Mouse (Mus musculus) erythroblast, embryonic 14.5 days (primary cell): ENCODE data around the gene Nol10. TPM values are rescaled to one million over a fixed set of nuclear protein-coding genes. Genes with fewer than 3 reads are reported as not detected.

Source experiments
- H3K27me3 ChIP-seq: 2 replicates; pipeline ENCODE4 v1.6.1; 2012; ENCODE audit warnings: inconsistent platforms; ENCODE audit not compliant: control insufficient read depth
- H3K36me3 ChIP-seq: 2 replicates; pipeline ENCODE4 v1.6.1; 2012; ENCODE audit warnings: mild to moderate bottlenecking, inconsistent platforms; ENCODE audit not compliant: control insufficient read depth
- H3K4me1 ChIP-seq: 2 replicates; pipeline ENCODE4 v1.6.1; 2012; ENCODE audit warnings: inconsistent platforms; ENCODE audit not compliant: control insufficient read depth
- H3K4me3 ChIP-seq: replicated peaks from 2 replicates; pipeline ENCODE3; 2012; ENCODE audit warnings: moderate library complexity, mild to moderate bottlenecking, inconsistent platforms
- H3K9me3 ChIP-seq: 2 replicates; pipeline ENCODE4 v1.6.1; 2012; ENCODE audit warnings: low read length, inconsistent platforms, mixed read lengths; ENCODE audit not compliant: control insufficient read depth
- GATA1 ChIP-seq: IDR thresholded peaks from 2 replicates; pipeline ENCODE4 v1.6.1; 2012; ENCODE audit warnings: low read length, inconsistent platforms, mixed read lengths
- TAL1 ChIP-seq: IDR thresholded peaks from 3 replicates; pipeline ENCODE4 v1.6.1; 2012; ENCODE audit warnings: low read length, inconsistent platforms, mixed read lengths
- polyA plus RNA-seq: library from polyadenylated mRNA; stranded (reverse); fragments of >175 nt; gene quantifications from 2 replicates; pipeline ENCODE4 v1.2.3, GENCODE M21; 2012

Nol10 gene
- polyA plus RNA-seq, 1 experiment = 0.21 TPM

- TF ChIP-seq GATA1 (no peak), TAL1 (no peak)
- Histone ChIP-seq H3K27me3 (peaks cover 43% of the 10 kb centered on the region), H3K4me3 (peak overlapping the region; percentile 2), H3K9me3 (no peaks in the 10 kb centered on the region), H3K4me1 (no peaks in the 10 kb centered on the region), H3K36me3 (no peaks in the 10 kb centered on the region)
Observed at GRCm38 (mm10) chr12:17324549-17325470, 23.4 kb upstream of the Nol10 start.

- Histone ChIP-seq H3K4me3 (no peak within 1 kb of the TSS), H3K27me3 (peaks cover 25% of the 10 kb centered on the region), H3K9me3 (no peaks in the 10 kb centered on the region), H3K4me1 (no peaks in the 10 kb centered on the region), H3K36me3 (no peaks in the 10 kb centered on the region)
- no peak for TF ChIP-seq TAL1
- no peak for TF ChIP-seq GATA1
Observed at GRCm38 (mm10) chr12:17329259-17329658, 19.0 kb upstream of the Nol10 start, which contains the start of gene Atp6v1c2. Gene Atp6v1c2, minus strand, starts transcription at chr12:17329359.

DNA sequence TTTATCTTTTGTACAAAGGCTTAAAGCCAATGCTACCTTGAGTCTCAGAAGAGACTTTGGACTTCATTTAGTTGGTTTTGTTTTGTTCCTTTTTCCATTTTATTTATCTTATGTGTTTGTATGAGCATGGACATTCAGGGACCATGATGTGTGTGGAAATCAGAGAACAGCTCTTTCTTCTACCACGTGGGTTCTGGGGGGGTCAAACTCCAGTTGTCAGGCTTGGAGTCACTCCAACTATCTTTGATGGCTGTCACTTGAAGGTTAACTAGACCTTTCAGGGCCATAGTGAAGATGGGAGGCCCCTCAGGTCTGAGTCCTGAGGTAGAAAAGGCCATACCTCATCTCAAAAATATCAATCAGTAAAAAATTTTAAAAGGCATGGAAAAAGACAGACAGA is 14.8 kb upstream of the Nol10 start:
- TF ChIP-seq TAL1 (no peak), GATA1 (no peak)

GRCm38 (mm10) chr12:17338338-17338737 is 9.9 kb upstream of the Nol10 start:
- TF ChIP-seq TAL1 = no peak
- no peak for TF ChIP-seq GATA1
- H3K4me3 ChIP-seq = no peak overlapping the region
- no peaks in the 10 kb centered on the region for H3K9me3 ChIP-seq
- H3K36me3 ChIP-seq = no peaks in the 10 kb centered on the region
- no peaks in the 10 kb centered on the region for H3K4me1 ChIP-seq
- no peaks in the 10 kb centered on the region for H3K27me3 ChIP-seq

More for the DNA sequence above, 14.8 kb upstream of the Nol10 start:
- Histone ChIP-seq H3K4me1 (no peaks in the 10 kb centered on the region), H3K9me3 (no peaks in the 10 kb centered on the region), H3K4me3 (no peak overlapping the region), H3K36me3 (no peaks in the 10 kb centered on the region), H3K27me3 (0 out of 2 replicates have a peak, but pooled peaks cover 2% of the 10 kb centered on the region)

DNA sequence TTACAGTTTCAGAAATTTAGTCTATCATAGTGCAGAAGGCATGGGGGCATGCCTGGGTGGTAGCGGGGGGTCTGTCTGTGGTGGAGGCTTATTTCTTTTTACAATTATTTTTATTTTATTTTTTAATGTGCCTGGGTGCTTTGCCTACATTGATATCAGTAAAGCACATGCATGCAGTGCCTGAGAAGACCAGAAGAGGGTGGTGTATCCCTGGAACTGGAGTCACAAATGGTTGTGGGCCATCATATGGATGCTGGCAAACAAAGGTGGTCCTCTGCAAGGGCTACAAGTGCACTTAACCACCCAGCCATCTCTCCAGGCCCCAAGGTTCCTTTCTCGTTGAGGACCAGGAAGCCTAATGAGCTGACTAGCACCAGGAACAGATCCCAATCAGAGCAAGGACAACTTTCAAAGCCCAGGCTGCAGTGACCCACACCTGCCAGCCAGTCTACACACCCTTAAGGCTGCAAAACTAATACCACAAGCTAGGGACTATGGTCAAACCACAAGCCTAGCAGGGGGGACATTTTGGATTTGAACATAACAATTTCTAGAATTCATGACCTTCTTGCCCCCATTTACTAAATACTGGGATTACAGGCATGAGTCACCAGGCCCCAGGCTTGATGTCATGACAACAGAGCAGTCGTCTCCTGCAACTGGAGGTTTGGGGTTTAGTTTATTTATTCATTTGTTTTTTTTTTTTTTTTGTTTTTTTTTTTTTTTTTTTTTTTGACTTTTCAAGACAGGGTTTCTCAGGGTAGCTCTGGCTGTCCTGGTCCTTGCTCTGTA is 8.9 kb upstream of the Nol10 start:
- H3K36me3 ChIP-seq = no peaks in the 10 kb centered on the region
- no peaks in the 10 kb centered on the region for H3K4me1 ChIP-seq
- H3K27me3 ChIP-seq = no peaks in the 10 kb centered on the region
- no peaks in the 10 kb centered on the region for H3K9me3 ChIP-seq
- H3K4me3 ChIP-seq = no peak overlapping the region
- TF ChIP-seq TAL1 = no peak
- TF ChIP-seq GATA1 = no peak

GRCm38 (mm10) chr12:17347327-17348047 is 771 bp upstream of the Nol10 start:
- H3K27me3 ChIP-seq = no peaks in the 10 kb centered on the region
- H3K4me1 ChIP-seq = peaks cover 23% of the 10 kb centered on the region
- no peaks in the 10 kb centered on the region for H3K9me3 ChIP-seq
- H3K4me3 ChIP-seq = peak overlapping the region; percentile 98
- TF ChIP-seq GATA1 = no peak
- no peak for TF ChIP-seq TAL1
- peaks cover 22% of the 10 kb centered on the region for H3K36me3 ChIP-seq

GRCm38 (mm10) chr12:17350106-17350505 is 1.8 kb downstream of the Nol10 start:
- Histone ChIP-seq H3K27me3 (no peaks in the 10 kb centered on the region), H3K36me3 (peaks cover 48% of the 10 kb centered on the region), H3K4me1 (peaks cover 23% of the 10 kb centered on the region), H3K4me3 (no peak overlapping the region), H3K9me3 (no peaks in the 10 kb centered on the region)
- TF ChIP-seq GATA1 = no peak
- no peak for TF ChIP-seq TAL1

GRCm38 (mm10) chr12:17356853-17357252 is 8.6 kb downstream of the Nol10 start:
- no peak for TF ChIP-seq TAL1
- no peak for TF ChIP-seq GATA1
- no peaks in the 10 kb centered on the region for H3K4me1 ChIP-seq
- no peaks in the 10 kb centered on the region for H3K27me3 ChIP-seq
- peaks cover 91% of the 10 kb centered on the region for H3K36me3 ChIP-seq
- no peak overlapping the region for H3K4me3 ChIP-seq
- H3K9me3 ChIP-seq = no peaks in the 10 kb centered on the region

- no peak overlapping the region for H3K4me3 ChIP-seq
- no peak for TF ChIP-seq GATA1
- no peak for TF ChIP-seq TAL1
- H3K9me3 ChIP-seq = no peaks in the 10 kb centered on the region
- no peaks in the 10 kb centered on the region for H3K4me1 ChIP-seq
- H3K36me3 ChIP-seq = peaks cover 91% of the 10 kb centered on the region
- no peaks in the 10 kb centered on the region for H3K27me3 ChIP-seq
Observed at GRCm38 (mm10) chr12:17357795-17358194, 9.5 kb downstream of the Nol10 start.
